Mouse (Mus musculus) liver, adult 2 months (tissue): ENCODE results near the gene Acadl.

Experiments
- CTCF ChIP-seq: fragments of 200-500 bp; IDR thresholded peaks from 2 replicates; pipeline ENCODE4 v1.5.1; 2011; ENCODE audit warnings: low read depth, low read length, control low read depth
- POLR2A ChIP-seq: fragments of 200-500 bp; IDR thresholded peaks from 2 replicates; pipeline ENCODE4 v1.6.1; 2011; ENCODE audit warnings: low read length, control low read depth; ENCODE audit not compliant: insufficient read depth; ENCODE audit errors: extremely low read depth

GRCm38 (mm10) chr1:66841510-66841909 lies 21.6 kb downstream of the Acadl start:
- TF ChIP-seq POLR2A: no peak
- TF ChIP-seq CTCF: no peak
